Mouse (Mus musculus) urinary bladder, adult 2 months (tissue): ENCODE measurements around the gene Clhc1. TPM values are rescaled to one million over a fixed set of nuclear protein-coding genes. Genes with fewer than 3 reads are reported as not detected.
"Not testable (repeated sequence)": the region's sequence is repeated elsewhere in the genome, so short reads cannot be mapped to it uniquely, and the experiment has no call there.

Source experiments
- DNase-seq: peaks from one replicate; pipeline ENCODE4 v3.0.0; 2022; ENCODE audit warnings: low spot score
- polyA plus RNA-seq: library from polyadenylated mRNA; depleted of rRNA; stranded (reverse); fragments of >200 nt; gene quantifications from 2 replicates; pipeline ENCODE4 v1.2.3, GENCODE M21; 2012; rRNA removed

Clhc1 gene
- polyA plus RNA-seq, result 0.33 and 0.40 TPM in 2 replicates

DNA sequence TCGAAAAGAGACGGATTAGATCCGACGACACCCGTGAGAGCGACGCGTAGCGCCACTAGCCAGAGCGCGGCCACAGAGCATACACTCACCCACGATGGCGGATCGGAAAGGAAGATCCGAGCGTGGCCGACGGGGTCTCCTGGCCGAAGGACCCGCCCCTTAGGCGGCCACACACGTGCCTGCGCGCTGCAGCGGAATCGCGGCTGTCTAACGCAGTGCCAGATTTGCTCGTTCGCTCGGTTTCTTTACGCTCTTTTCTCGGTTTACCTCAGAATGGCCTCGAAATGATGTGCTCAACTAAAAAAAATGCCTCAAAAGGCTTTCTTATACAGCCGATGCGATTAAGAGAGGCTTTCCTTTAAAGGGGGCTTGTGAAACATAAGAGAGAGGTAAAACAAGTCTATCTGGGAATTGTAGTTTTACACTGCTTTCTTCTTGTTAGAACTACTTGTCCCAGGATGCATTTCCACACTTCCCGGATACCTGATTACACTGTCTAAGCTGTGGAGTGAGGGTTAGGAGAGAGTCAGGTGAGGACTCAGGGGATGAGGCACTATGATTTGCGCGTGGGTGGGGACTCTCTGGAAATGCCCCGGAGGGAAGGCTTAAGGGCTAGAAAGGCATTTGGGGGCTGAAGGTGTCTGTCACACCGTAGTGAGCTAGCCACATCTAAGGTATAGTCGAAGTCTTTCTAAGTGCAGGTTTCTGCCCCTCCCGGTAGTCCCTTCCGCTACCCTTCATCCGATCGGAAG, at the start of gene Clhc1, which contains the start of gene Rps27a:
Gene Clhc1 (plus strand): TSS at position 199 of the 752 bp plus-strand sequence.
Gene Rps27a (minus strand): TSS at position 358 of the 752 bp plus-strand sequence.
- DNase-seq, result peak; percentile 89

DNA sequence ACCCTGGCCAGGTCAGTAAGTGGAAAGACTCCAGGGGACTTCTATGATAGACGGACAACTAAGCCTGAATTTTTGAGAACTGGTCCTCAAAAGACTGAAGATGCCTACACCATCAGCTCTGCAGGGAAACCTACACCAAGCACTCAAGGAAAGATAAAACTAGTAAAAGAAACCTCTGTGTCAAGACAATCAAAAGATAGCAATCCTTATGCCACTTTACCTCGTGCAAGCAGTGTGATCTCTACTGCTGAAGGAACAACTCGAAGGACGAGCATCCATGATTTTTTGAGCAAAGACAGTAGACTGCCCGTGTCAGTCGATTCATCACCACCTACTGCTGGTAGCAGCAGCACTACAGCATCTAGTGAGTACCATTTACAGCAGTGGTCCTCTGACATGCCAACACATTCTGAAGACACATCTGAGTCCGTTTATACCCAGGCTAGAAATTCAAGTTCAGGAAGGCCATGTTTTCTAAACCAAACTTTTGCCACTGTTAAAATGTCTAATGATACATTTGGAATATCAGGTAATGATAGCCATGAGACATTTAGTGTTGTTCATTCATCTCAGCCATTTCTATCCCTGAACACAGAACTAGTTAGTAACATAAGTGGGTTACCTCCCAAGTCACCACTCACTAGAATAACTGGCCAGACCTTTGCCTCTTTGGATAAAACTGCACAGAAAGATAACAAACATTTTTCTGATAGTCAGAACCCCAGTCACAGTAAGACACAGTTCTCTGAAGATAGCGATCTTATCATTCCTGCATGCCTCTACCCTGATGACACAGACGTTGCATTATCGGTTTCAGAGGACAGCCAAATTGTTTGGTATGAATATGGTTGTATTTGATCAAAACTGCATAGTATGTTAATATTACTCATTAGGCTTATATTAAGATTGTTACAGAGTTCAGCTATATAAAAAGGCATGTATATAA, 43.5 kb upstream of the Clhc1 start:
- DNase-seq, result no peak

DNA sequence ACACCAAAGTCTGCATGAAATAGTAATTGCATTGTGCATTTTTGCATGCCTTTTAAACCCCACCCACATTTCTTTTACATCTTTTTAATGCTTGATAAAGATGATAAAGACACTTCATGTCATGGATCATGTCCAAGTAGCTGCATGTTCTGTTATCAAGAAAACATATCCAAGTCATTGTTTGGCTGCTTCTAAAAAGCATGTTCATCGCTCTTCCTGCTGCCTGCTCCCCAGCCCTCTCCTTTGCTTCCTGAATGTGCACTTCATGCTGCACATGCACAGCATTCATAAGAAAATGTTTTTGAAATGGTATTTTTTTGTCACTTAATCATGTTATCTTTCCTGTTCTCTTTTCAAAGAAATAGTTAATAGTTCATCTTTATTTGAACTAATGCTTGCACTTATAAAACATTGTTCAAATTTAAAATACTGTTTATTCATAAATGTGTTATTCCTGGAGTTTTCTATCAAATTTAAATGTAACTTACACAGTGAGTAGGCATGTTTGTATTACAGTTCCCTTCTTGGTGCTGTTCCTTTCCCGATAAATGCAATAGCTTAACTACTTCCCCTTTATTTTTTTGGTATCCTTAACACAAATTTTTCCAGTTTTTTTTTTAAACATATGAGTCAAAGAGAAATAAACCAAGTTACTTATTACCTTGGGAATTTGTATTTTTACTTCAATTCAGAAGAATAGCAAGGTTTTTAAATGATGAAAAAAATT, 42.7 kb upstream of the Clhc1 start:
- DNase-seq, result no peak

DNA sequence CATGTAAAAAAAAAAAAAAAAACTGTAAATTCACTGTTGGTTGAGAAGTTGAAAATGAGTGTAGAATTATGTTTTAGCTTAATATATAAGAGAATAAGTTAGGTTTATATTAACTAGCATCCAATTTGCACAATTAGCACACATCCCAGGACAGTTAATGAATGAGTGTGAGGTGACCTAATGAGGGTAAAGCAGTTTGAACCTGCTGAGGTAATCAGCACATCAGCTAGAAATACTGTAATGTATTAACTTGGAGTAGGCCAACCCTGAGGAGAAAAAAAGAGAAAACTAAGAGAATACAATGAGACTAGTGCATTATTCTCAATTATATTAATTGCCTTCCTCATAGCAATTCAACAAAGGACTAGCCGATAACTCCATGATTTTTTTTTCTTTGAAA, 38.3 kb upstream of the Clhc1 start:
- DNase-seq, result no peak

DNA sequence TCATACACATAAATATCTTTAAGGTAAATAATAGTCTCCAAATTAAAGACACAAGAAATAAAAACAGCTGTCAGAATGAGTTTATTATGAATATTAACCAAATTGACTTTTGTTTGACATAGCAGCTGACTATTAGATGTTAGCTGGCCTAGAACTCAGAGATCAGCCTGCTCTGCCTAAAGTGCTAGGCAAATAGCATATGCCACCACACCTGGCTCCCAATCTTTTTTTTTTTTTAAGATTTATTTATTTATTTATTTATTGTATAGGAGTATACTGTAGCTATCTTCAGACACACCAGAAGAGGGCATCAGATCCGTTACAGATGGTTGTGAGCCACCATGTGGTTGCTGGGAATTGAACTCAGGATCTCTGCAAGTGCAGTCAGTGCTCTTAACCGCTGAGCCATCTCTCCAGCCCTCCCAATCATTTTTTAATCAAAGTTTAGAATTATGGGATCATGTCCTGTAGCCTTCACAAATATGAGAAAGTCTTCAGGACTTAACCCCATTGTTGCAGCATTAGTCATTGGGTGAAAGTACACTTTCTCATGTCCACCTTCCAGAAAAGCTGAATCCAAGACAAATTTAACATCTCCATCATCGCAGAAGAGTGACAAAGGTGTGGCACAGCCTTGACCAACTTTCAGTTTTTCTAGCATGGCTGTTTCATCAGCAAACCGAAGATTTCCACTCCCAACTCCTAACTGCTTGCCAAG, 34.8 kb upstream of the Clhc1 start:
- DNase-seq, result no peak

DNA sequence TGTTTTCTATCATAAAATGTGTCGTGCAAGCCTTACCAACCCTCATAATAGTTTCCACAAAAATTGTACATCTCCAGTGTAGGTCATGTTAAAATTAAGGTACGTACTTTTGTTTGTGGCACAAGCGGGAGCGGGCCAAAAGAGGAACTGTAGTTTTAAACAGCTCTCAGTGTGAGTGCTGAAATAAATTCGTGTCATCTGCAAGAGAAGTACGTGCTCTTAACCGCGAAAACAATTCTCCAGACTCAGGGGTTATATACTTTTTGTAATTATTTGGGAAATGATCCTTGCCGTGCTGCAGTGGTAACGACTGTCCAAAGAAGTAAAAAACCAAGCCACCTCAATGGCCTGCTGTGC, 33.4 kb upstream of the Clhc1 start:
- no peak for DNase-seq

DNA sequence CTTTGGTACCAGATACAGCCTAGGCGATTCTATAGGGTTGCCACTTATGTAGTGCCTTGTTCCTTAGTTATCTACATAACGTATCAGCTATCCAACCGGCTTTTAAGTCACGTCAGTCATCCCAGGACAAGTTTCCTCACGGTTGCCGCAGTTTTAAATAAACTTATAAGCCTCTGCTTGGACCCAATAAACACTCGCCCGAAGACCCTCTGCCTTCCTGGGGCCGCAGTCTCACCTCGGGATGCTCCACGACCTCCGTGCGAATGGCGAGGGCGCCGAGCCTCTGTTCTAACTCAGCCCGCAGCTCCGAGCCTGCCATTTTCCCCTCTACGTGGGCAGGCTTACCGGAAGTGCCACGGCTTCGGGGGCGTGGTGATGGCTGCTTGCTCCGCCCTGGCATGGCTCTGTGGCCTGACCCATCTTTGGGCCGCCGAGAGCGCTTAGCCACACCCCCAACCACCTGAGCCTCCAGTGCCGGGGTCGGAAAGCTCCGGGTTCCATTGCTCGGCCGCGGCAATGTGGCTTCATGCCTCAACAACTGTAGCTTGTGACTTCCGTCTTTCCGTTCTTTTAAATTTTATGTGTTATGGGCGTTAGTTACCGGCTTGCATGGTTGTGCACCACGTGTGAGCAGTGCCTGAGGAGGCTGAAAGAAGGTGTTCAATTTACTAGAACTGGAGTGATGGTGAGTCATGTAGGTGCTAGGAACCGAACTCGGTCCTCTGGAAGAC, 32.9 kb upstream of the Clhc1 start, which contains the start of gene Prorsd1:
Gene Prorsd1 (minus strand): TSS at position 352 of the 731 bp plus-strand sequence.
- peak; percentile 79 for DNase-seq

DNA sequence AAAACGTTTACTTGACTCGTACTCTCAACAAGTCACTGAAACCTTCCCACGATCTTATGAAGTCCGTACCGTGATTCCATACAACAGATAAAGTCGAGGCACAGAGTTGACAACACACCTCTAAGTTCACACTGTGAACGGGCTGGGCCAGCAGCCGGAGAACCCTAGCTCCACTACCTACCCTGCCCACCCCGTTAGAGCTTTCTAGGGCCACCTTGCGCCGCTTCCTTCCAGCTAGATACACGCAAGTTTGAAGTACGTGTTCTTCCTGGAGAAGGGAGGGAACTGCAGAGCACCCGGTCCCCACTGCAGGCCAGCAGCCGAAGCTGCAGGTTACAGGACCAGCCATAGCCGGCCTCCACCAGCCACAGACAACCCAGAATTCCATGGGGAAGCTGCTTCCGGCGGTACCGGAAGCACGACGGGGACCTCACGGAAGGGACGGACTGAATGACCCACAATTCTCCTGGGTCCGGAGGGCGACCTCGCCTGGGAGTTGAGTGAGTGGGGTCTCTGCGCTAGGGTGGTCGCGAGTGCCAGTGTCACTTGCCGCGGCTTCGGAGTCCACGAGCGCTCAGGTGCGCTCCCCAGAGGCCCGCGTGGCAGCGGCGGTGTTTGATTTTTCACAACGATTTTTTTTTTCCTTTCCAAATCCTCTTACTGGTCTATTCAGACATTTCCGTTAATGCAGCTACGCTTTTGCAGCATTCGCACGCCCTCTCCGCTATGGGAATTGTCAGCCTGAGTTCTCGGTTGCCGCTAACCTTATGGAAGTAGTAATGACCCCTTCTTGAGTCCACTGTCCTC, 21.6 kb upstream of the Clhc1 start, which contains the start of gene Mtif2:
Gene Mtif2 (plus strand): TSS at position 421 of the 807 bp plus-strand sequence.
- peak; percentile 64 for DNase-seq

DNA sequence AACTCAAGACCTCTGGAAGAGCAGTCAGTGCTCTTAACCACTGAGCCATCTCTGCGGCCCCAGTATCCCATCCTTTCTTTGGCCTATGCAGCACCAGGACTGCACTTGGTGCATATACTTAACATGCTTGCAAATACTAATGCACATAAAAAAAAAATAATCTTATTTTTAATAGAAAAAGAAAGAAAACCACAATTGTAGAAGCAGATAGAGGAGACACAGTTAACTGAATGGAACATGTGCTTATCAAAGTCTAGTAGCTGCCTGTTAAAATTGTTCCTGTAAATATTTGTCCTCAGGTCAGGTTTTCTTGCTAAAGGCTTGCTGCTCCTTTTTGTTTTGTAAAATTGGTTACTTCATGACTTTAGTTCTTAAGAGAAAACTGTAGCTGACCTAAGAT, 9.5 kb upstream of the Clhc1 start:
- no peak for DNase-seq

DNA sequence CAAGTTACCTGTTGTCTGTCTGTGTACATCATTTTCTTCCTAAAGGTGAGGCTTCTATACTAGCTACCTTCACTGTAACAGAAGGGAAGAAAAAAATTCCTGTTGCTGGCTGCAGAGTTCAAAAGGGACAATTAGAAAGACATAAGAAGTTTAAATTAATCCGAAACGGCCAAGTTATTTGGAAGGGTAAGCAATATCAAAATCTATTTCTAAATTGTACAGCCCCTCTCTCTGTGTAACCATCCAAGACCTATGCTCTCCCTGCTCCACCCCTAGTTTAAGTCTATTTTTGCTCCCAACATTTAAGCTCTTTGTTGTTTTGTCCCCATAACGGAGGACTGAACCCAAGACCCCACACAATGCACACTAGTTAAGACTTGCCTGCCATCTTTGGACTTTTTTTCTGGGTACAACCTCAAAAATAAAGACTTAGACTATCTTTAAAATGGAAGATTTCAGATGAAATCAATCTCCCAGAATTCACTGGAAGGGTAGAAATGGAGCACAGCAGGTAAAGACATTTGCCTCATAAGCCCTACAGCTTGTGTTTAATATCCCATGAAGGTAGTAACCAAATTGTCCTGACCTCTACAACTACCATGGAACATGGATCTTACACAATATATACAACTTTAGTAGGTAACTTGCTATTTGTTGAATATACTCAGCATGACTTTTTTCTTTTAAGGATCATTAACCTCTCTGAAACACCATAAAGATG, 3.4 kb upstream of the Clhc1 start:
- DNase-seq, result no peak

DNA sequence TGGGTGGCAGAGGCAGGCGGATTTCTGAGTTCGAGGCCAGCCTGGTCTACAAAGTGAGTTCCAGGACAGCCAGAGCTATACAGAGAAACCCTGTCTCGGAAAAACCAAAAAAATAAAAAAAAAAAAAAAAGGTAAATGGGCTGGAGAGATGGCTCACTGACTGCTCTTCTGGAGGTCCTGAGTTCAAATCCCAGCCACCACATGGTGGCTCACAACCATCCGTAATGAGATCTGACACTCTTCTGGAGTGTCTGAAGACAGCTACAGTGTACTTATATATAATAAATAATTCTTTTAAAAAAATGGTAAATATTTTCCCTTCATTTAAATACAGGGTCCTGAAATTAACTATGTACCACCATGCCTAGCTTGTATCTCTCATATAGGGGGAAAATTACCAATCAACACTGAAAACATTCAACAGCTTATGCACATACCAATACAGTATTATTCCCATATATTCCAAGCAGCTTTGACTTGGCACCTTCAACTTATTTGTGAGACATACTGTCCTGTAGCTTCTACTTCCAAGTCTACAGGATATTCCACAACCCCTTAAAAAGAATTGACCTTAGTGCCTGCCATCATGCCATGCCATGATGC, 2.5 kb upstream of the Clhc1 start:
- DNase-seq, result not testable (repeated sequence)

DNA sequence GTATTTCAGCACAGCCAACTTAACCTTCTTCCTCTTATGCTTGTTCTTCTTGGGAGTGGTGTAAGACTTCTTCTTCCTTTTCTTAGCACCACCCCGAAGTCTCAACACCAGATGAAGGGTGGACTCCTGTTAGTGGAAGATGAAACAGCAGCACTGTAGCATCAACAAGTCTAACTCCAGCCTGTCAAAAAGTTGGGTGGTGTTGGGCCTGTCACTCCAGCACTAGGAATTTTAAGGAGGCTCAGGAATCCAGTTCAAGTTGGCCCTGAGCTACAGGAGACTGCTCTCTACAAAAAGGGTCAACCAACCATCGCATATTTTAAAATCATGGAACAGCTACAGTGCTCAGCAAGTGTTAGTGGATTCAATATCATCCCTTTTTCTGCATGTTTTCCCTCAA, 1.5 kb upstream of the Clhc1 start:
- DNase-seq, result not testable (repeated sequence)

DNA sequence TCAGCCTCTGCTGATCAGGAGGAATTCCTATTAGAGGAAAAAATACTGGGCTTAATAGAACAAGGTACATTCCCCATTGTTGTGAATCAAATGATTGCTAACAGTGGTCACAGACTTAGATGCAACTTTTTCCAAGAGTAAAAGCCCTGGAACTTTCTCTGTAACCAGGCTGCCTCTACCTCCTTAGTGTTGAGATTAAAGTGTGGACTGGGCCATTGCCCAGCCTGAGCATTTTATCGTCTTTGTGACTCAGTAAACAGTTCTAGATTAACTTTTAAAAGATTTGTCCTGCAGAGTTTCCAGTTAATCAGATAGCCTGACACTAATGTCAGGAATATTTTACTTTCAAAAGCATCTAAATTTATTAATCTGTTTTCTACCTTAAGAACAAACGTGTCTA, 988 bp upstream of the Clhc1 start:
- DNase-seq, result no peak

DNA sequence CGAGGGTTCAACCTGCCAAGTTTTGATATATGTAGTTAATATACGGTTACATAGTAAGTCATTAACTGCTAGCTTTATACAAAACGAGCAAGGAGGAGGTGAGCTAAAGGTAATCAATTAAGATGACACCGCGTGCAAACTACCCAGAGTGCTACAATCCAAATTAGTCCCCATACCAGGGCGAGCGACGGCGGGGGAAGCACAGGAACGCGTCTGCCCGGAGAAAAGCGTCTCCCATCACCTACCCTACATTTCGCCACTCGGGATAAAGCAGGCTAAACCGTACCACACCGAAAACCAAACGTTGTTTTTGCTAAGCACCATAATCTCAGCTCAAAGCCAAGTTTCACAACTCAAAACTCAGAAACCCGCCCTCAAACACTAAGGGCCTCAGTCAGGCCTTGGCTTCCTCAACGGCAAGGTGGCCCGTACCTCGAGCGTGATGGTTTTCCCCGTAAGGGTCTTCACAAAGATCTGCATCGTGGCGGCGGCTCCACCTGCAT, 450 bp upstream of the Clhc1 start:
- no peak for DNase-seq

DNA sequence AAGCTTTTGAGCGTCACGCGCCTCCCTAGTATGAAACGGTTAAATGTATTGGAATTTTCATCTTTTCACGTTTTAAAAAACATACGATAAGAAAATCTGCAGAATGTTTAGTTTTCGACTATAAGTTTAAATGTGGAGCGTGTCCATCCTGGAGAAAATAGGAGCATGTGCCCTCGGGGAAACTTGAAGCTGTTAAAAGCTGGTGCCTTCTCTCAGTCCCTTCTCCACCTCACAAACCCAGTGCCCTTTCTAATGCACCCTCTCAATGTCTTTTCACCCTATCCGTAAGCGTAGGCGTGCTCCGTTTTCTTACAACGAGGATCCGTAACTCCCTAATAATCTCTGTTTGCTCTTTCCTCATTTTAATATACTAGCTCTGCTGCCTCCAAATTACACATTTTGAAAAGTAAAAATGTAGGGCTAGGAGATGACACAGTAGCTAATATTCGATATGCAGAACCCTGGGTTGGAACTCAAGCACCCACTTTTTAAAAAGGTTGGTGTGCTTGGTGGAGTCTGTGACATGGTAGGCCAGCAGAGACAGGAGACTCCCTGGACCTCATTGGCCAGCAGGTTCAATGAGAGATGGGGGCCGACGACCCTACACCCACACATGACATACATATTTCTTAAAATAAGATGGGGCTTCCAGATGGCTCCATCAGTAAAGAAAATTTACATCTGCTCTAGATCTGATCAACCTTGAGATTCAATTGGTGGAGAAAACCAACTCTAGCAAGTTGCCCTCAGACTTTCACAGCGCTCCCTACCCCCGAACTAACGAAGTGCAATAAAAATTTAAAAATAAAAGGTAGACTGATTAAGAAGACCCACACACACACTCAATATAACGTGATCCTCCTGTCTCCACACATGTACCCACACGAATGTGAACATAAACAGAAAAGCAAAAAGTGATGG, 1.0 kb downstream of the Clhc1 start:
- DNase-seq, result no peak

DNA sequence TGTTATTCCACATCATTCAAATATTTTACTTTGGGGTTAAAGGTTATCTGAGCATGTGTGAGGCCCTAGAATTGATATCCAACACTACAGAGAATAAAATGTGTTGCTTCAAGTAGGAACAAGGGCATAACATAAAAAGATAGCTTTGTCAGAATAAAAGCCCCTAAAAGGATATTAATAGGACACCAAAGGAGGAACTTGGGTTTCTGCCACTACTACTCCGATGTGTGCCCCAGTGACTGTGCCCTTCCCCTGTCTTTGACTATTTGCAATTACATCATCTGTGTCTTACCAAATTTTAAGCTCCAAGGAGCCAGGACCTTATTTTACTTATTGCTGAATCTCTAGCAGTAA, 1.7 kb downstream of the Clhc1 start:
- DNase-seq, result no peak

DNA sequence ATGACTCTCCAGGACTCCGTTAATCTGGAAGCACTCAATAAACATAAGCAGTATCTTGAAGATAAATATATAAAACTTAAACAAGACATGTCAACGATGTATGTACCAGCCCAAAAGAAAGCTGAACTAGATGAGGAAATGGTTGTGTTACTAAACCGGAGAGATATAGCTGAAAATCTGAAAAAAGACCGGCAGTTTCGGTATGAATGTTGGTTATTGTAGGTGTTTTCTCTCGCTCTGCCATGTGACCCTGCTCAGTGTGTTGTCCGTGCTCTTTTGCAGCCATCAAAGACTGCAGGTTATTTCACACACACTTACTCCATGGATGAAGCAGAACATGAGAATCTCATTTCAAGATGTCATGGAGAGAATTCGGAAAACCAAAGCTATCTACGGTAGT, 12.7 kb downstream of the Clhc1 start:
- DNase-seq, result no peak
